Mouse (Mus musculus) natural killer cell, adult 2 months (primary cell): ENCODE measurements around the gene Chad.

Source experiments
- DNase-seq, 2 experiments: peaks; one replicate each; pipeline ENCODE4 v3.0.0; 2022; ENCODE audit warnings: low spot score in 2 of 2

Gene Chad

DNA sequence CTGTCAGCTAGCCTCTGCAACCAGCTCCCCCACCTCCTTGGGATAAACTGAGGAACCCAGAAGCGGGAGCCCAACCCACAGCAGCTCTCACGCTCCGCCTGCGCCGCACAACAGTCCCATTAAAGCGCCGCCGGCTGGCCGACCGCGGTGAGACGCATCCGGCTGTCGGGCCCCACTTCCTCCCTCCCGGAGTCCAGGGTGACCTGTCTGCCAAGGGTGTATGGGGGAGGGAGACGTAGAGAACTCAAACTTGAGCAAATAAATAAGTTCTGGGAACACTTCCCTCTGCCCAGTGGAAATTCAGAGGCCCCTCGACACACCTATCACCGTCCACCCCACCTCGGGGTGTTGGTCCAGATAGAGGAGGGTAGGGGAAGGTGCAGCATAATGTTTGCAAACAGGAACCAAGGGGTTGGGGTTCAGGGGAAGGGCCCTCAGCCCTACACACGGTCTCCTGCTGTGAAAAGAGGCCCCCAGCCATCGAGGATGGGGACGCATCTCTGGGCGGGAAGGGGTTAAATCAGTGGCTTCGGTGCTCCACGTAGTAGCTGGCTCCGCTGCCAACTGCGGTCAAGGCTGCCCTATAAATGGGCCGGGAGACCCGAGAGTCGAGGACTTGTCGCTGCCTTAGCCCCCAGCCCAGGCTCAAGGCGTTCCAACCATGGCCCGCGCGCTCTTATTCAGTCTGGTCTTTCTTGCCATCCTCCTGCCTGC is at the start of gene Chad:
Gene Chad (plus strand): TSS at position 611 of the 714 bp plus-strand sequence.
- peak; percentile 72 for DNase-seq

DNA sequence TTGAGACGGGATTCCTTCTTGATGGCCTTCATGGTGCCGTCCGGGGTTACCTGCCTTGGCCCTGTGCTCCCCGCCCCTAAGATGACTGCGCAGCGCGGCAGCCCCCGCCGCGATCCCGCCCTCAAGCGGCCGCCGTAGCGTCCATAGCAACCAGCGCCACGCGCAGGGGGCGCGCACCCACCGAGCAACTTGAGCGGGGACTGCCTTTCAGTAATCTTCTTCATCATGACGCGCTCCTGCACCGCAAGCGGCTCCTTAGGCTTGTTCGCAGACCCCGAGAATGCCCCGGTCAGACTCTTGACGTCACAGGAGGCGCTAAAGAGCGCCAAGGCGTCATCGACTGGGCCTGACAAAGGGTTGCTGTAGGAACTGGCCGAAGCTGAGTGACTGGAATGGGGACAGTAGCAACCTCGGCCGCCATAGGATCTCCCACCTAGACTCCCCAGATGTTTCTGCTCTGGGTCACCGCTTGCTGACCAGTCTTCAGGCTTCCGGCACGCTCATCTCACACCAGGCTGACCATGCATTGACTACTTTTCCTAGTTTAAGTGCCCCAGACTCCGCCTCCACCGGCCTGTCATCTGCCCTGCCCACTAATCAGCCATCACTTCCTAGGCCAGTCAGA is 43.5 kb upstream of the Chad start, which contains the start of gene Mycbpap:
Gene Mycbpap (minus strand): TSS at position 524 of the 625 bp plus-strand sequence.
- peak; percentile 75 to 88 for DNase-seq

DNA sequence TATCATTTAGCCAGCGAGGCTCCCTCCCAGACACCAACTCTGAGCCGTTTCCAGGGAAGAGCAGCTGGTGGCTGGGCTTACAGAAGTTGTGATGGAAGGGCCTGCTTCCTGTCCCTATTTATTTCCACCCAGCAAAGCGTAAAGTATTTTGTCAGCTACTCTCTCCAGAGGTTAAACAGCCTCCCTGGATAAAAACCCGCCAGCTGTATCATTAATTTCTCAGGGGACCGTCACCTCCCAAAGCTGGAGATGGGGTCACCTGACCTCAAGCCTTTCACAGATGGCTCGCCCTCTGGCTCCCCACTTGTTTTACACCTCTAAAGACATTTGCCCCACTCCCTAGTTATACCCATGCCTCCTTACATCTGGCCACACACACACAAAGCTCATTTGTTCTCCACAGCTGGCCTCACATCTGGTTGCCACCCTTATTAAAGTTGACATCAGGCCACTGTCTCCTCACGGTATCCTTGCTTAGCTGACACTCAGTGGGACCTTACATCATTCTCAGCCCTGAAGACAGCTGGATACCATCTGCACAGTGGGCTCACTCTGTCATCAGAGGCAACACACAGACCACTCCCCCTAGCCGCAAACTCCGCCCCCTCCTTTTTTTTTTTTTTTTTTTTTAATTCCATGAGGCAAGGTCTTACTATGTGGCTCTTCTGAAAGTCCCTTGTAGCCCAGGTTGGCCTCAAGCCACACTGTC is 38.5 kb upstream of the Chad start:
- DNase-seq = no peak

DNA sequence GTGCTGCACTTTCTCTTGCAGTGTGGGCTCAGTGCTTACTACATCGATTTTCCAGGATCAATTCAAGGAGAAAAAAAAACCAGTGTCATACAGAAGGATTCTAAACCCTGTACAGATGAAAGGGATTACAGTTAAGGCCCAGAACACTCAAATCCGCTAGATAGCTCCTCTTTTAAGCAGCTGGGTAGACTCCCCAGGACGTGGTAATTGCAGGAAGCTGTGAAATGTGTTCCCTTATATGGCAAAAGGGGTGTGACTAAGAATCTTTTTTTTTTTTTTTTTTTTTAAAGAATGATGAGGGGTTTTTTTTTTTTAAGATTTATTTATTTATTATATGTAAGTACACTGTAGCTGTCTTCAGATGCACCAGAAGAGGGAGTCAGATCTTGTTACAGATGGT is 36.0 kb upstream of the Chad start:
- DNase-seq = no peak

DNA sequence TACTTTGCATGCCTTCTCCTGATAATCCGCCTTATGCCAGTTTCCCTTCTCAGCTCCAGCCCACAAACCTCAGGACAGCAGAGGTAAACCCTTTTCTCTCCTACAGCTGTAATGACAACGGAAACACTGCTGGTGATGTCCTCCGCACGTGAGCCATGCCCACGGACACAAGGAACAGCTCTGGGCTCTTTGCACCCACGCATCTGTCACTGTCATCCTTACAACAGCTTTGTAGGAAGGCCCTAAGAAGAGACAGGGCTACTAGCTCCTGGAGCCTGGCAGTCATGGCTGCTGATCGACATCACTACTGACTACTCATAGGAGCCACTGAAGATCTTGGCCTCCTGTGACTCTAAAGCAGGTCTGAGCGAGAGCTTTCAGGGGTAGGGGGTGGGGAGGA is 31.7 kb upstream of the Chad start:
- DNase-seq = no peak

DNA sequence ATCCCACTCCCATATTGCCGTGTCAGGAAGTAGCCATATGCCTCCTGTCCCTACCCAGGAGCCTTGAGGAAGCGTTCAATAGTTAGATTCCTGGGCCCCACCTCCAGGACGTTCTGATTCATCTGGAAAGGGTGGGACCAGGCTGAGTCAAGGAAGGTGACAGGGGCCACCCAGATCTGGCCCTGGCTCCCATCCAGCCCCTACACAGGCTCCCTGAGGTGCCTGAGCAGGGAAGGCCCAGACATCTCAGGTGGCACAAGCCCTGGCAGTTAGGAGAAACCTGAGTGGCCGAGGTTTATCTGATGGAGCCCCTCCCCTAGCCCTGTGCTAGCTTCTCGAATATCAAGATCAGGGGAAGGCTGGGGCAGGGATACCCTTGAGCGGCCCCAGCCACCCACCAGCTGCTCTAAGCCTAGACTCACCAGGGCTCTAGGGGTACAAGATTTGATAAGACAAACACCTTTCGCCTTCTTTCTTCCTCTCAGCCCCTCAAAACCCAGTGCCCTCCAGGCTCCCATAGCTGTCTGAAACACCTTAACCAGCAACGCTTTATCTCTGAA is 26.0 kb upstream of the Chad start:
- DNase-seq = no peak

DNA sequence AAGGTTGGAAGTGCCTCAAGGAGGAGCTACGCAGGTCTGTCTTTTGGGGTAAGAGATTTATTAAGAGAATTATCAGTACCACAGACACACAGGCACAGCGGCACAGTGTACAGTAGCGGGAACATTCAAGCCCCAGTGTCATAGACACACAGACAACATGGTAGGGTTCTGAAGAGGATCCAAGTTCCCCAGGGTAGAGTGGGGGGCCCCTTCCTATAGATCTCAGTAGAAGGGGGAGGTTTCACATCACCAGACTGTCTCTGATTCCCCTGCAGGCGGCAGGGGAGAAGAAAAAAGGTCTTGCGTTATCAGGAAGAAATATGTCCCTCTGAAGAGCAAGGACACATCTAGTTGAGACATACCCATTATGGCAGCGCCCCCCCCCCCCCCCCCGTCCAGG is 25.1 kb upstream of the Chad start:
- no peak for DNase-seq

DNA sequence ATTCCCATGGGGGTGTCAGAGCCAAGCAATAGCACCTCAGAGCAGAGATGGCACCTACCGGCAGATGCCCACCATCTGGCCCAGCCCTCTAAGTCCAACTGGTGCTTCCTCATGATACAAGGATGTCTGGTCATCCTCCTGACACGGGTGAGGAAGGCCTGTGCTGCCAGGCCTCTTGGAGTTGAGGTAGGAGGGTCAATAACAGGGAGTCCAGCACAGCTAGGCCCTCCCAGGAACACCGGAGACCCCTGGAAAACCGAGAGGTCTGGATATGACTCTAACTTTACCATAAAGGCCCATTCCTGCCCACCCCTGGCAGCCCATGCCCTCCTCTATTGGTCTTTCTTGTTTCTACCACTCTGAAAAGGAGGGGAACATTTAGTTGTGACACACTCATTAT is 22.4 kb upstream of the Chad start:
- no peak for DNase-seq

DNA sequence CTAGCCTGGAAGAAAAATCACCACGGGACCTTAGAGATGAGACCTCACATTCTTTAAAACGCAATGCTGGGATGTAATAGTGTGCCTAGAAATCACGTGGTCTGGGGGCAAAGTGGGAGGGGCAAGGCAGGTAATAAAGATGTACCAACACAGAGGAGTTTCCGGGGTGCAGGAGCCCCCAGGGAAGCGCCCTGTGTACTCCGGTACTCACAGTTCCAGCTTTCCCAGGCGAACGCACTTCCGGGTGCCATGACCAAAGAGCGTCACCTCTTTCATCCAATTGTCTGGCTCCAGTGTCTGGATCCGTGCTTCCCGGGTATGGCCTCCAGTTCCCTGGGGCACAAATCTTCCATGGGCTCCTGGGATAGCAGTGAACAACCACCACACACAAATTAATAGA is 21.5 kb upstream of the Chad start:
- DNase-seq = no peak

DNA sequence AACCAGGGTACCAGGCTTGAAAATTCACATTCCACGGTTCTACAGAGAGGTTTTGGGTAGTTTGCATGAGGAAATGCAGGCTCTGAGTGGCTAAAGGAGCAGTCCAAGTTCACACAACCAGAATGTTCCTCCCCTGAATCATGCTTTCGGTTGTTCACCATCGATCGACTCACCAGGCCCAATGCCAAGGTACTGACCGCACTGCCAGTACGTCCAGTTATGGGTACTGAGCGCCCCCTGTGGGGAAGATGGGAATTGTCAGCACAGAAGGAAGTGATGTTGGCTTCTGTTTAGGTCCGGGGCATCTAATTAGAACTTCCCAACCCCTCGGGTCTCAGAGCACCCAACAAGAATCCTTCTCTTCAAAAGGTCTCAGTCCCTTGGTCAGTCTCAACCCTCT is 20.9 kb upstream of the Chad start:
- peak; percentile 76 to 77 for DNase-seq

DNA sequence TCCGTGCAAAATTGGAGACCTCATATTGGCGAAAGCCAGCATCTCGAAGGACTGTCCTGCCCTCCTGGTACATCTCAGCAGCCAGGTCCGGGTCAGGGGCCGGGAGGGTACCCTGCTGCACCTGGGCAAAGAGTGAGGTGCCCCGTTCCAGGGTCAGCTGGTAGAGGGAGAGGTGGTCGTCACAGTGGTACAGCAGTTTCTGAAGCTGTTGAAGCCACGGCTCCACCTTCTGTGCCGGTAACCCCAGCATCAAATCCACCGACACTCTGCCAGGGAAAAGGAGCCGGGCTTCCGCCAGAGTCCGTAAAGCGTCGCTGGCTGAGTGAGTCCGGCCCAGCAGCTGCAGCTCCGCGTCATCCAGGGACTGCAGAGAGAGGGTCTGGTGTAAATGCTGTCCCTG is 20.4 kb upstream of the Chad start:
- DNase-seq = no peak

DNA sequence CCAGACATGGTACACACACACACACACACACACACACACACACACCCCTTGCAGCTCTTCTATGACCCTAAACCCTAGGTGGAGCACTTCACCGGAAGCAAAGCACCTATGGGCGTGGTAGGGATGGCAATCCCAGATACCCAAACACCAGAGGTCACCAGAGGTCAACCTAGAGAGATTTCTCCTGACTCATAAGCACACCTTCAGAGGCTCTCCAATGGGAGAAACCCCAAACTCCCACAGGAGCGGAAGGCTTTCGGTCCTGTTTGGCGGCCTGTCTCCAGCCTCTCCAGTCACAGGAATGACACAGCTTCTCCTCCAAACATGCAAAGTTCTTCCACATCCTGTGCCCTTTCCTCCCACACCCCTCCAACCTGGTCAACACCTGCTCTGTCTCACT is 18.5 kb upstream of the Chad start:
- DNase-seq = no peak

DNA sequence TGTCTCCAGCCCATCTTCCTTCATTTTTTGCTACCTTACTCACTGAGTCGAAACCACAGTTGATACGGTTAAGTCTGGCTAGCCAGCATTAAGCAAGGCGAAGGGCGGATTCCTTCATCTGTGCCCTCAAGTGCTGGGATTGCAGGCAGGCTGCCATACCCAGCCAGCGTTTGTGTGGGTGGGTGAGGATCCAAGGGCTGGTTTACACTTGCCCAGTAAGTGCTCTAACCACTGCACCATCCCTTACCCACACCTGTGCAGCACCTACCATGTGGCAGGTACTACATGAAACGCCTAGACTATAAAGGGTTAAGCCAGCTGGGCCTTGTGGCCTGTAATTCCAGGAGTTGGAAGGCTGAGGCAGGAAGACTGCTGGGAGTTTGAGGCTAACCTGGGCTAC is 17.6 kb upstream of the Chad start:
- DNase-seq = no peak

DNA sequence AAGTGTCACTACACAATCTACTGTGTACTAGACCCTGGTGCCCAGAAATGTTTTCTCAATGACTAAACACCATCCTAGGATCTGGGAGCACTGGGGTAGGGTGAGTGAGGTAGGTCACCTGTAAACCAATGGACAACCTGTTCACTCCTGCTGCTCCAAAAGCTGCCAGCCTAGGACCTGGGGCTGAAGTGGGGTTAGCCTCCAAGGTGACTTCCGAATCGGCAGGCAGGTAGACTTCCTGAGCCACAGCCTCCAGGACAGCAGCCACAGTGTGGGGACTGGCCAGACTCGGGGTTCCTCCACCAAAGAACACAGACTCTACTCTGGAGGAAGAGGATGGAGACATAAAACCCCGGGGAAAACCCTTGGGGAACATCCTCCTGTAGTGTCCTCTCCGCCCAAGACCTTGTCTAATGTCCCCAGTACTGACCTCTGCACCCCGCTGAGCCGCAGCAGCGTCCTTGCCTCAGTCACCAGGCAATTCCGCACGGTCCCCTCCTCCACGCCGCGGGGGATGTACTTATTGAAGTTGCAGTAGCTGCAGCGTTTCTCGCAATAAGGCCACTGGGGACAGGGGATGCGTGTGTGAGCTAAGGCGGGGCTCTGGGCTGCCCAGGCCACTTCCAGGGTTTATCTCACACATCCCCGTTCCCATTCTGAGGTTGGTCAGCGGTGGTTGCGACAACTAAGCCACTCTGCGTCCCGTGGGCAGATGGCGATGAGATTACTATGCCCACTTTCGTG is 16.6 kb upstream of the Chad start:
- no peak for DNase-seq

DNA sequence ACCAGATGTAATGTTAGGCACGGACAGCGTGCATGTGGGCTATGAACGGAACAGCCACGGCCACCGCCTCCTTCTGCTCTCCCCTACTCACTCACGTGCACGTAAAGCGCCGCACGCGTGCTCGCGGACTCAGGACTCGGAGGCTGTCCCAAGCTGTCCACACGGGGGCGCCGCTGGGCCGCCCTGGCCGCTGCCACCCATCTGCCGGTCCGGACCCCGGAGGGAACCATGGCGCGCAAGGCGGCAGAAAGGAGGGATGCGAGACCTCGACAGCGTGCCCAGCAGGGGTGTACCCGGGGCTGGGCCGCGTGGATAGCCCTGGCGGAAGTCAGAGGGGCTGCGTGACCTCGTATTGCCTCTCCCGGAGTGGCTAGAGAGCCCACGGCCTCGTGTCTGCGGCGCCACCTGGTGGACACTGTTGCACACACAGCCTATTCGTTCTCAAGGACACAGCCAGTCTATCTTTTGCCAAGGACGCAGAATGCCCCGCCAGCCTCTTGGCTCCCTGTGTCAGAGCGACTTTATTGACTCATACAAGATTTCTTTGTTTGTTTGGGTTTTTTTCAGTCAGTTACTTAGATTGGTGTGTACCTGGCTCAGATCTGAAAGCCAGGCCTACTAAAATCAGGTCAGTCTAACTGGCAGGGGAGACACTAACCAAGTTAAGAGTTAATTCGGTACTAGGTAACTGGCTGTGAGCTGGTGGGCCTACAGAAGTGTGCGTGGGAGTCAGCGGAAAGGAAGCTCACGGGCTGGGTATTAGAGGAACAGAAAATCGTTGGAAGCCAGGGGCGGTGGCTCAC is 15.8 kb upstream of the Chad start, which contains the start of gene Rsad1:
Gene Rsad1 (minus strand): TSS at position 368 of the 803 bp plus-strand sequence.
- DNase-seq = peak; percentile 94 to 96

DNA sequence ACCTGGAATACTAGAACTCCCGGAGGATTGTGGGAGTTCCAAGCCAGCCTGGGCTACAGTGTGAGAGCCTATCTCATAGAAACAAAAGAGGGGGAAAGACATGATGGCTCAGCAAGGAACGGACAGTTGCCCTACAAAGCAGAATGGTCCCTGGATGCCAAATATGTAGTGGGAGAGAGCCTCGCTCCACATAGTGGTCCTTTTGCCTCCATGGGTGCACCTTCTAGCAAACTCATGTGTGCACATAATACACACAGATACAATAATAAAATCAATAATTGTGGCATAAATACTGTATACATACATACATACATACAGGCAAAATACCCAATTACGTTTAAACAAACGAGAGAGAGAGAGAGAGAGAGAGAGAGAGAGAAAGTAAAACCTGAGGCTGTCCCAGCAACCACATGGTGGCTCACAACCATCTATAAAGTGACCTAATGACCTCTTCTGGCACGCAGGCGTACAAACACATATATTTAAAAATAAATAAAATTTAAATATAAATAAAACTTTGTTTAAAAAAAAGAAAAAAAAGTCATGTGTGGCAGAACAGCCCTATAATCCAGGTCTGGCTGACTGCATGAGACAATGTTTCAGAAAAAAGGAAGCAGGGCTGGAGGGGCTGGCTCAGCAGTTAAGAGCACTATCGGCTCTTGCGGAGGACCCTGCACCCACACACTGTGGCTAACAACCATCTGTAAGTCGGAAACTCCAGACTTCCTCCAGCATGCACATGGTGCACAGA is 15.0 kb upstream of the Chad start:
- DNase-seq = no peak

DNA sequence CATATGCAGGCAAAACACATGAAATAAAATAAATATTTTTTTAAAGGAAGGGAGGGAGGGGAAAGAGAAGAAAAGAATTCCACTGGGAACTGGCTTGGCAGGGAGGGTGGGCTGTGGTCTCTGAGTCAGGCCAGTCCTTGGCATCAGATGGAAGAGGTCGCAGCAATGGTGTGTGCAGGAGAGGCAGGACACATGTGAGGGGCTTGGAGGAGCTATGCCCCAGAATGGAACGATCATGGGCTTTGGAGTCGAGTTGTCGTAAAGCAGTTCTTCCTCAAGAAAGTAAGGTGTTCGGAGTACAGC is 14.5 kb upstream of the Chad start:
- no peak for DNase-seq

DNA sequence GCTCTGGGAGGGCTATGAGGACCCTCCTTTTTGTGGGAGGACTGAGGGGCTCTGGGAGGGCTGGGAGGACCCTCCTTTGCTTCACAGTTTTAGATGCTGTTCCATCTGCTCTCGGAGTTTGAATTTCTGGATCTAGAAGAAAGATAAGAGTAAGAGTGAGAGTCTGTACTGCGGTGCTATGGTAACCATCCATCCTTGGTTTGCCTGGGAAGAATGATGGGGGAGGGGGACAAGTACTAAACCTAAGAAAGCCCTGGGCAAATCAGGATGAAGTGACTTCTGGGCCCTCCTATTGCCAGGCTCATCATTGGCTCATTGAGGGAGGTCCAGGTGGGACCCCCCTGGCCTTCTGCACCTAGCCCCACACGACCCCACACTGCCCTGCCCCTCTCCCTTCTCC is 6.6 kb upstream of the Chad start:
- DNase-seq = no peak

DNA sequence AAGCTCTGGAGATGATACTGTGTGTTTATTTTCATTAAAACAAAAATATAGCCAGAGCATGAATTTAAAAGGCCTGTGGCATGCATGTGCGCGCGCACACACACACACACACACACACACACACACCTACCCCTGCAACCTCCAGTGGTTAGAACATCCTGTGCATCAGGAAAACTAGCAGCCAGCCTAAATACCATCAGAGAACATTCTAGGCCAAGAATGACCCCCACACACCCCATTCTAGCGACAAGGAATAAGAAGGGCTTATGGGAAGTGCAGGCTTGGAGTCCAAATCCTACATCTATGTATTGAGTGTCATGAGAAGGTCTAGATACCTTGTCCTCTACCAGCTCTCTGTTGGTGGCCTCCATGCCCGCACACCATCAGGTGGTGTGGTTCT is 1.5 kb upstream of the Chad start:
- no peak for DNase-seq

DNA sequence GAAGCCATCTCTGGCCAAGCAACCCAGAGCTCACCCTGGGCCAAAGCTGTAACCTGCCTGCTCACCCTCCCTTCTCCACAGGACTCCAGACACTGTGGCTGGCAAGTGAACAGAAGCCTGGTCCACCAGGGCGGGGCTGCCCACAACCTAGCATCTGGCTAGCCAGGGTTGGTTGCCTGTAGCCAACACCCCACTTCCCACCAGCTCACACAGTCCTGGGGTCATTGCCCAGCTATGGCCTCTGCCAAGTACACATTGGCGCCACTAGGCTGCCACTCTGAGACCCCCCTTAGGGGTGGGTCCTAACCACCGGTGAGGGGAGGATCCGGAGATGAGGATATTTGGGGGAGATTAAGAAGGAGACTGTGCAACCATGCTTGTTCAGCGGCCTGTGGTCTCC is 1.0 kb upstream of the Chad start:
- peak; percentile 39 to 55 for DNase-seq

DNA sequence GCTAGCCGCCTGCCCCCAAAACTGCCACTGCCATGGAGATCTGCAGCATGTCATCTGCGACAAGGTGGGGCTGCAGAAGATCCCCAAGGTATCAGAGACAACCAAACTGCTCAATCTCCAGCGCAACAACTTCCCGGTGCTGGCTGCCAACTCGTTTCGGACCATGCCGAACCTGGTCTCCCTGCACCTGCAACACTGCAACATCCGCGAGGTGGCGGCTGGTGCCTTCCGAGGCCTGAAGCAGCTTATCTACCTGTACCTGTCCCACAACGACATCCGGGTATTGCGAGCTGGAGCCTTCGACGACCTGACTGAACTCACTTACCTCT is 268 bp downstream of the Chad start:
- DNase-seq = peak in 1 of 2 experiments; percentile 32
